Mouse (Mus musculus) embryonic facial prominence, embryonic 10.5 days (tissue): ENCODE data around the gene Iltifb. TPM values are rescaled to one million over a fixed set of nuclear protein-coding genes. Genes with fewer than 3 reads are reported as not detected.
"Not testable (repeated sequence)": the region's sequence is repeated elsewhere in the genome, so short reads cannot be mapped to it uniquely, and the experiment has no call there.

Experiments used
- DNase-seq: peaks from one replicate; pipeline ENCODE4 v3.0.0-alpha.2; 2017; ENCODE audit warnings: low spot score
- H3K27ac ChIP-seq: fragments of 300-500 bp; sonication (generic); replicated peaks from 2 replicates; pipeline ENCODE4 v1.5.1; 2016; ENCODE audit warnings: mild to moderate bottlenecking
- H3K27me3 ChIP-seq: fragments of 300-500 bp; sonication (generic); replicated peaks from 2 replicates; pipeline ENCODE4 v1.6.1; 2016; ENCODE audit warnings: low read depth, mild to moderate bottlenecking; ENCODE audit not compliant: poor library complexity, severe bottlenecking
- H3K36me3 ChIP-seq: fragments of 300-500 bp; sonication (generic); replicated peaks from 2 replicates; pipeline ENCODE4 v1.6.1; 2016; ENCODE audit warnings: mild to moderate bottlenecking, moderate library complexity
- H3K4me1 ChIP-seq: fragments of 300-500 bp; sonication (generic); 2 replicates; pipeline ENCODE4 v1.6.1; 2016
- H3K4me3 ChIP-seq: fragments of 300-500 bp; sonication (generic); 2 replicates; pipeline ENCODE4 v1.5.1; 2016; ENCODE audit warnings: mild to moderate bottlenecking, moderate library complexity
- H3K9me3 ChIP-seq: fragments of 300-500 bp; sonication (generic); 2 replicates; pipeline ENCODE4 v1.6.1; 2016; ENCODE audit warnings: mild to moderate bottlenecking
- whole genome bisulfite sequencing: fragments of 180-500 bp; shearing (Covaris S2); methylation state at CpG from one replicate; pipeline ENCODE4 v1.1.7; 2016; 5-methylcytosine and 5-hydroxymethylcytosine counted together
- polyA plus RNA-seq: library from polyadenylated mRNA; unstranded; fragments of >200 nt; fragmentation: Nextera tagmentation; extraction: Ambion mirVana; gene quantifications from 2 replicates; pipeline ENCODE4 v1.2.1, GENCODE M21; 2016

The Iltifb gene
- polyA plus RNA-seq, 1 experiment from 2014 or later: not detected

GRCm38 (mm10) chr10:118249006-118249595 is 45.7 kb downstream of the Iltifb start:
- DNase-seq, H3K36me3 ChIP-seq, H3K4me3 ChIP-seq, H3K27ac ChIP-seq, H3K9me3 ChIP-seq, H3K27me3 ChIP-seq, H3K4me1 ChIP-seq: not testable (repeated sequence)
- WGBS: 88% methylated on average over 11 of the region's 11 CpGs

DNA sequence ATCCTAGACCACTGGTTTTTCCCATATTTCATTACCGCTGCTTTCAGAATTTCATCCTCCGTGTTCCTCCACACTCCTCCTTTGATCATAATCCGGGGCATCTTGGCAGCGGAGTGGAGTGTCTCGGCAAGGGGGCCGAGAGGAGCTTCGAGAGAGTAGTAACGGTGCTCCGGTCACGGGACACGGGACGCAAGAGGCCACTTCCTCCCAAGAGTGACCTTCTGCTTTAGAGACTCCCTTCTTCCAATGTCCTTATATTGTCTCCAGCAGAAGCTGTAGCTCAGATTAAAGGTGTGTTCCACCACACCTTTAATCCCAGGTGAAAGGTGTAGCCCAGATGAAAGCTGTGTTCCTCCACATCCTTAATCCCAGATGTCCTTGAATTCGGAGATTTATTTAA is 54.2 kb downstream of the Iltifb start, which contains the start of gene Gm32717:
Gm32717 (minus strand) TSS at position 101 of the 400 bp plus-strand sequence.
- not testable (repeated sequence) for H3K36me3 ChIP-seq, H3K27ac ChIP-seq, H3K4me3 ChIP-seq, H3K27me3 ChIP-seq, DNase-seq, H3K9me3 ChIP-seq, H3K4me1 ChIP-seq
- no CpG with 5 or more reads among the region's 13 CpGs for WGBS

Other genes starting within 250 kb of the Iltifb start
- gene Mdm1, start 153.2 kb downstream of the Iltifb start, polyA plus RNA-seq: 56.7 and 58.0 TPM in 2 replicates
- not detected in 2 replicates for gene Il22, start 90.1 kb downstream of the Iltifb start, polyA plus RNA-seq
- not detected in 2 replicates for gene Gm32717, start 54.3 kb downstream of the Iltifb start, polyA plus RNA-seq
- not detected in 2 replicates for gene Gm32802, start 36.4 kb downstream of the Iltifb start, polyA plus RNA-seq
- not detected in 2 replicates for gene Gm9040, start 31.9 kb upstream of the Iltifb start, polyA plus RNA-seq
- not detected in 2 replicates for gene Gm9044, start 37.4 kb upstream of the Iltifb start, polyA plus RNA-seq
- gene Gm9045, start 42.8 kb upstream of the Iltifb start, polyA plus RNA-seq: 0.13 TPM in 1 of 2 replicates, not detected in the other
- not detected in 2 replicates for gene Gm9046, start 48.2 kb upstream of the Iltifb start, polyA plus RNA-seq
- gene Gm9048, start 53.6 kb upstream of the Iltifb start, polyA plus RNA-seq: not detected in 2 replicates
- gene Gm9049, start 59.1 kb upstream of the Iltifb start, polyA plus RNA-seq: 0.13 TPM in 1 of 2 replicates, not detected in the other
- not detected in 2 replicates for gene Ifng, start 146.0 kb upstream of the Iltifb start, polyA plus RNA-seq